Mouse (Mus musculus): ENCODE data around the gene Crim1. TPM values are rescaled to one million over a fixed set of nuclear protein-coding genes. Genes with fewer than 3 reads are reported as not detected.

The Crim1 gene
- polyA plus RNA-seq, 1 experiment, result 13.7 TPM

DNA sequence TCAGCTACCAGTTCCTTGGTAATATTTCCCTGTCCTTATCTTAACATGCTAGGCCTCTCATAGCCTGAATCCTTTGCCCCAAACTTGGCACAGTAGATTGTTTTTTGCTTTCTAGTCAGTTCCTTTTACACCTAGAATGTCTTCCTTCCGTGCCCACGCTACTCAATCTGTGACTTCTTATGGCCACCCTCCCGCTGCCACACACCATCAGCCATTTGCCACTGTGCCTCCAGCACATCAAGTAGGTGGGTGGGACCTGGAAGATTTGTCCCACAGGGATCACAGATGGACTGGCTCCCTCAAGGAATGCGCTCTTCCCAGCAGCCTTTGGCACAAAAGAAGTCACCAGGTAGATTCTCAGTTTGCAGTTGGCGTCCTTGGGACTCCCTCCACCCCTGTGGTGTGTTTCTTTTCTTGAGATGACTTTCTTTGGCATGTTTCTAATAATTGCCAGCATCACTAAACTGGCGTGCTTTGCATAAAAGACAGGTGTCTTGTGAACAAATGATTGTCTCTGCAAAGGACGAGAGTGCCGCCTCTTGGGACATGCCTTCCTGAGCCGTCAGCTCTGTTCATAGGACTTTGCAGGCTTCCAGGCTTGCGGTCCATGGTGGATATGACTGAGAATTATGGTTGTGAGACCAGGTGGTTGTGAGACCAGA lies 92.9 kb downstream of the Crim1 start:
- no peaks in the 10 kb centered on the region for H3K9me3 ChIP-seq (replicated peaks; ENCODE audit: control insufficient read depth, insufficient read depth, low read length, poor library complexity, severe bottlenecking)
- TF ChIP-seq CTCF (IDR thresholded peaks at IDR 0.05; ENCODE audit: low read depth, low read length), result no peak
- TF ChIP-seq EP300 (IDR thresholded peaks at IDR 0.05; ENCODE audit: insufficient read depth, low read depth, low read length), result no peak
- TF ChIP-seq POLR2A (IDR thresholded peaks at IDR 0.05; ENCODE audit: insufficient read depth, low read length), result no peak
- H3K27me3 ChIP-seq (ENCODE audit: control insufficient read depth, insufficient read depth, low read length, poor library complexity, severe bottlenecking), result no peaks in the 10 kb centered on the region
- no peaks in the 10 kb centered on the region for H3K4me1 ChIP-seq (ENCODE audit: control insufficient read depth, insufficient read depth, low read length)
- no peak overlapping the region for H3K4me3 ChIP-seq (ENCODE audit: low read depth, low read length)
- H3K27ac ChIP-seq (ENCODE audit: insufficient read depth, low read length), result no peak overlapping the region
- no peaks in the 10 kb centered on the region for H3K36me3 ChIP-seq (ENCODE audit: control insufficient read depth, insufficient read depth, low read length, poor library complexity, severe bottlenecking)
- H3K9ac ChIP-seq (ENCODE audit: low read depth, poor library complexity, severe bottlenecking), result no peak overlapping the region

DNA sequence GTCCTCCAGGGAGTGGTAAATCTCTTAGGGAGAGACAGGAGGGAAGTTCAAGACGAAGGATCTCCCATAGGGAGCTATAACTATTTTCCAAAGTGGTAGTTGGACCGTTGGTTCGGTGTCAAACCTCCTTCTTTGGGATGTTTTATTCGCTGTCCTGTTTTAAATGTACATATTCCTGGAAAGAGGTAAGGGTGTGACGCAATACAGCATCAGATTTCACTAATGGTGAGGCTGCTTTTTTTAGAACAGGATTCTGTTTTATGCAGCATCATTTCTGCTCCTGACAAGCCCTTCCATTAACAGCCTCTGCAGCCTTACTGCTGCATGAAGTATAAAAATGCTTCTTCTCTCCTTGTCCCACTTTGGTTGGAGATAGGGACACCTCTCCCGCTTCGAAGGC lies 95.9 kb downstream of the Crim1 start:
- no peaks in the 10 kb centered on the region for H3K9me3 ChIP-seq (replicated peaks; ENCODE audit: control insufficient read depth, insufficient read depth, low read length, poor library complexity, severe bottlenecking)
- H3K9ac ChIP-seq (ENCODE audit: low read depth, poor library complexity, severe bottlenecking), result no peak overlapping the region
- no peak overlapping the region for H3K4me3 ChIP-seq (ENCODE audit: low read depth, low read length)
- H3K36me3 ChIP-seq (ENCODE audit: control insufficient read depth, insufficient read depth, low read length, poor library complexity, severe bottlenecking), result no peaks in the 10 kb centered on the region
- no peaks in the 10 kb centered on the region for H3K4me1 ChIP-seq (ENCODE audit: control insufficient read depth, insufficient read depth, low read length)
- no peak overlapping the region for H3K27ac ChIP-seq (ENCODE audit: insufficient read depth, low read length)
- no peaks in the 10 kb centered on the region for H3K27me3 ChIP-seq (ENCODE audit: control insufficient read depth, insufficient read depth, low read length, poor library complexity, severe bottlenecking)
- TF ChIP-seq EP300 (IDR thresholded peaks at IDR 0.05; ENCODE audit: insufficient read depth, low read depth, low read length) (no peak), POLR2A (IDR thresholded peaks at IDR 0.05; ENCODE audit: insufficient read depth, low read length) (no peak), CTCF (IDR thresholded peaks at IDR 0.05; ENCODE audit: low read depth, low read length) (no peak)

DNA sequence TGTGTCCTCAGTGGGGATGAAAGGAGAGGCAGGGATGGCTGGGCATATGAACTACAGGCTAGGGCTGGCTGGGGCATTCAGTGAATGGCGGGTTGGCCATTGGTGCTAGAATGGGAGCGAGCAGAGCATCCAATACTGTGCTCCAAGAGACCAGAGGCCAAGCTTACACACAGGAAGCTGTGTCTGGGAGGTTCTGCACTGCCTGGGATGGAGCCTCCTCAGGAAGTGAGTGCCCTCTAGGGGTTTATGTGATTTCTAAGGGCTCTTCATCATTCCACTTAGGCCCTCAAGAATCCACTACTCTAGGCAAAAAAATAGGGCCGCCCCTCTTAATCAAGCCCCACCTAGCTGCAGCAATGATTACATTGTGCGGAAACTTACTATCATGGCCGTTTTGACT lies 98.1 kb downstream of the Crim1 start:
- no peak overlapping the region for H3K27ac ChIP-seq (ENCODE audit: insufficient read depth, low read length)
- H3K9ac ChIP-seq (ENCODE audit: low read depth, poor library complexity, severe bottlenecking), result no peak overlapping the region
- H3K9me3 ChIP-seq (replicated peaks; ENCODE audit: control insufficient read depth, insufficient read depth, low read length, poor library complexity, severe bottlenecking), result no peaks in the 10 kb centered on the region
- H3K4me1 ChIP-seq (ENCODE audit: control insufficient read depth, insufficient read depth, low read length), result no peaks in the 10 kb centered on the region
- no peaks in the 10 kb centered on the region for H3K27me3 ChIP-seq (ENCODE audit: control insufficient read depth, insufficient read depth, low read length, poor library complexity, severe bottlenecking)
- no peak overlapping the region for H3K4me3 ChIP-seq (ENCODE audit: low read depth, low read length)
- H3K36me3 ChIP-seq (ENCODE audit: control insufficient read depth, insufficient read depth, low read length, poor library complexity, severe bottlenecking), result no peaks in the 10 kb centered on the region
- TF ChIP-seq POLR2A (IDR thresholded peaks at IDR 0.05; ENCODE audit: insufficient read depth, low read length) (no peak), CTCF (IDR thresholded peaks at IDR 0.05; ENCODE audit: low read depth, low read length) (no peak), EP300 (IDR thresholded peaks at IDR 0.05; ENCODE audit: insufficient read depth, low read depth, low read length) (no peak)

DNA sequence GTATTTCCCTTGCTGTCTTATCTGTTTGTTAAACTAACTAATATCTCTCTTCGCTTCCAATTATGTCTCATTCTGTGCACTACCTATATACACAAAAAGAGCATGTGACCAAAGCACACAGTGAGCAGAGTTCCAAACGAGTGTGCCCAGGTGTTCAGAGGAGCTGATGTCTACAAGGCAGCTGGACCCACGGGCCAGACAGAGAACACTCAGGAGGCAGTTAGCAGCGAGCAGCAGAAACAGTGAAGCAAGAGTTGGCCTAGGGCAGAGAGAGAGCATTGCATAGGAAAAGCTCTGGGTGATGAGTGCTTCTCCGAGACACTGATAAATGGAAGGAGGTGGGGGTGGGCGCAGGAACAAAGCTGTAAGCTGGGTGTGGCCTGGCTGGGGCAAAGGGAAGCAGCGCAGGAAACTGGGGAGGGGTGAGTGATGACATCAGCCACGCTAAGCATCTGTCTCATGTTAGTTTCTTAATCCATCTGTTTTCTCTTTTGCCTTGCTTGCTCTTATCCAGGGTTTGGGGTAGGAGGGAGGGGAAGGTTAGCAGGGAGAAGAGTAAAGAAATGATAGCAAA lies 99.0 kb downstream of the Crim1 start:
- Histone ChIP-seq H3K4me1 (ENCODE audit: control insufficient read depth, insufficient read depth, low read length) (no peaks in the 10 kb centered on the region), H3K9ac (ENCODE audit: low read depth, poor library complexity, severe bottlenecking) (no peak overlapping the region), H3K9me3 (replicated peaks; ENCODE audit: control insufficient read depth, insufficient read depth, low read length, poor library complexity, severe bottlenecking) (no peaks in the 10 kb centered on the region), H3K27ac (ENCODE audit: insufficient read depth, low read length) (no peak overlapping the region), H3K36me3 (ENCODE audit: control insufficient read depth, insufficient read depth, low read length, poor library complexity, severe bottlenecking) (no peaks in the 10 kb centered on the region), H3K27me3 (ENCODE audit: control insufficient read depth, insufficient read depth, low read length, poor library complexity, severe bottlenecking) (no peaks in the 10 kb centered on the region), H3K4me3 (ENCODE audit: low read depth, low read length) (no peak overlapping the region)
- no peak for TF ChIP-seq POLR2A (IDR thresholded peaks at IDR 0.05; ENCODE audit: insufficient read depth, low read length)
- no peak for TF ChIP-seq CTCF (IDR thresholded peaks at IDR 0.05; ENCODE audit: low read depth, low read length)
- TF ChIP-seq EP300 (IDR thresholded peaks at IDR 0.05; ENCODE audit: insufficient read depth, low read depth, low read length), result no peak

DNA sequence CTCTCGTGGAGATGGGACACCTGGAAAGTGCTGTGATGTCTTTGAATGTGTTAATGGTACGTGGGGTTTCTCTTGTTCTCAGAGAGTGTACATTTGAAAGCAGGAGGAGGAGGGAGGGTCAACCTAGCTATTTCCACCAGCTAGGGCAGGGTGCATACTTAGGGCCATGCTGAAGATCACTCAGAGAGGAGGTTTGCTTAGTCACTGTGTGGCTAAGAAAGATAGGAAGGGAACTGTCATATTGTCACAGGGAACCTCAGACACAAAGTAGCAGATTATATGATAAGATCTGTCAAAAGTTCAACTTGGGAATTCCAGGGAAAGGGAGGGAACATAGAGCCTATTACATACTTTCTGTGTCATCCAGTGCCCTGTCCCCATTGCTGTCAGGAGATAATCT lies 103.0 kb downstream of the Crim1 start:
- Histone ChIP-seq H3K9ac (ENCODE audit: low read depth, poor library complexity, severe bottlenecking) (no peak overlapping the region), H3K27me3 (ENCODE audit: control insufficient read depth, insufficient read depth, low read length, poor library complexity, severe bottlenecking) (no peaks in the 10 kb centered on the region), H3K36me3 (ENCODE audit: control insufficient read depth, insufficient read depth, low read length, poor library complexity, severe bottlenecking) (no peaks in the 10 kb centered on the region), H3K4me3 (ENCODE audit: low read depth, low read length) (no peak overlapping the region), H3K9me3 (replicated peaks; ENCODE audit: control insufficient read depth, insufficient read depth, low read length, poor library complexity, severe bottlenecking) (no peaks in the 10 kb centered on the region), H3K4me1 (ENCODE audit: control insufficient read depth, insufficient read depth, low read length) (no peaks in the 10 kb centered on the region), H3K27ac (ENCODE audit: insufficient read depth, low read length) (no peak overlapping the region)
- TF ChIP-seq POLR2A (IDR thresholded peaks at IDR 0.05; ENCODE audit: insufficient read depth, low read length), result no peak
- TF ChIP-seq CTCF (IDR thresholded peaks at IDR 0.05; ENCODE audit: low read depth, low read length), result no peak
- TF ChIP-seq EP300 (IDR thresholded peaks at IDR 0.05; ENCODE audit: insufficient read depth, low read depth, low read length), result no peak

DNA sequence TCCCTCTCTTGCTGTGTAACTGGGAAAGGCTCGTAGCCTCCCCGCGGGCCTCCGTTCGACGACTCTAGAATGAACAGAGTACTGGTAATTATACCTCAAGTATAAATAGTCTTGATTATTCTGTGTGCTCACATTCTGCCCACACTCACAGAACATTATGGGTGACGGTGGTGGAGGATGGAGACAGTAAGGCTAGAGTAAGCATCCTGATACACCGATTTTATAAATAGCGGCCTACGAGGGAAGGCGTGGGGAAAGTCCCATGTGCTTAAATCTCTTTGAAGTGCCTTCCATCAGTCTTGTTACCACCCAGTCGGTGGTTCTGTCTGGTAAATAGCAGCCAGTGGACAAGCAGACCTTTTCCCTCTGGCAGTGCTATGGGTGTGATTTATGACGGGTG lies 104.0 kb downstream of the Crim1 start:
- Histone ChIP-seq H3K36me3 (ENCODE audit: control insufficient read depth, insufficient read depth, low read length, poor library complexity, severe bottlenecking) (no peaks in the 10 kb centered on the region), H3K4me1 (ENCODE audit: control insufficient read depth, insufficient read depth, low read length) (no peaks in the 10 kb centered on the region), H3K4me3 (ENCODE audit: low read depth, low read length) (no peak overlapping the region), H3K9me3 (replicated peaks; ENCODE audit: control insufficient read depth, insufficient read depth, low read length, poor library complexity, severe bottlenecking) (no peaks in the 10 kb centered on the region), H3K27me3 (ENCODE audit: control insufficient read depth, insufficient read depth, low read length, poor library complexity, severe bottlenecking) (no peaks in the 10 kb centered on the region), H3K9ac (ENCODE audit: low read depth, poor library complexity, severe bottlenecking) (no peak overlapping the region), H3K27ac (ENCODE audit: insufficient read depth, low read length) (no peak overlapping the region)
- no peak for TF ChIP-seq EP300 (IDR thresholded peaks at IDR 0.05; ENCODE audit: insufficient read depth, low read depth, low read length)
- TF ChIP-seq CTCF (IDR thresholded peaks at IDR 0.05; ENCODE audit: low read depth, low read length), result no peak
- TF ChIP-seq POLR2A (IDR thresholded peaks at IDR 0.05; ENCODE audit: insufficient read depth, low read length), result no peak
